Mouse (Mus musculus): ENCODE measurements around the gene Ghdc. TPM values are rescaled to one million over a fixed set of nuclear protein-coding genes. Genes with fewer than 3 reads are reported as not detected.

Gene Ghdc
- 2.6 and 2.8 TPM in 2 replicates for polyA plus RNA-seq (2014; fragmentation: Nextera tagmentation; extraction: Ambion mirVana)

- Histone ChIP-seq H3K4me2 (ENCODE audit: low read depth, severe bottlenecking) (peak within 1 kb of the TSS; percentile 62), H3K27ac (replicated peaks; ENCODE audit: low read depth, low read length) (no peak within 1 kb of the TSS), H3K4me1 (ENCODE audit: control insufficient read depth, insufficient read depth, low read length) (peaks cover 2% of the 10 kb centered on the region; the same call in 1 of the 2 replicates), H3K27me3 (ENCODE audit: control insufficient read depth, insufficient read depth, low read length) (no peaks in the 10 kb centered on the region), H3K36me3 (ENCODE audit: control insufficient read depth, insufficient read depth, low read length) (no peaks in the 10 kb centered on the region), H3K9me3 (ENCODE audit: control insufficient read depth, low read length) (no peaks in the 10 kb centered on the region), H3K4me3 (ENCODE audit: low read depth, low read length) (peak within 1 kb of the TSS; percentile 53), H3K9ac (ENCODE audit: low read length) (peak within 1 kb of the TSS; percentile 61)
- peak; percentile 78 for DNase-seq (ENCODE audit: low spot score)
- ATAC-seq (ENCODE audit: insufficient number of reproducible peaks, low FRiP score, low TSS enrichment, low read depth), result 0 out of 2 replicates have a peak, but pooled peaks have one; percentile 31
- WGBS, result 18% methylated on average over 17 of the region's 17 CpGs
These were observed at the start of gene Ghdc for GRCm38 (mm10) chr11:100770646-100771408. Gene Ghdc (minus strand): TSS chr11:100770957.

- Histone ChIP-seq H3K4me1 (ENCODE audit: control insufficient read depth, insufficient read depth, low read length) (peaks cover 15% of the 10 kb centered on the region), H3K9me3 (ENCODE audit: control insufficient read depth, low read length) (no peaks in the 10 kb centered on the region), H3K27me3 (ENCODE audit: control insufficient read depth, insufficient read depth, low read length) (no peaks in the 10 kb centered on the region), H3K9ac (ENCODE audit: low read length) (no peak overlapping the region), H3K36me3 (ENCODE audit: control insufficient read depth, insufficient read depth, low read length) (no peaks in the 10 kb centered on the region), H3K4me2 (ENCODE audit: low read depth, severe bottlenecking) (no peak overlapping the region), H3K4me3 (ENCODE audit: low read depth, low read length) (no peak overlapping the region), H3K27ac (replicated peaks; ENCODE audit: low read depth, low read length) (no peak overlapping the region)
- DNase-seq (ENCODE audit: low spot score), result peak; percentile 61
- ATAC-seq (ENCODE audit: insufficient number of reproducible peaks, low FRiP score, low TSS enrichment, low read depth), result no peak
- WGBS, result 28% methylated on average over 8 of the region's 8 CpGs
These were observed 49.3 kb upstream of the Ghdc start for GRCm38 (mm10) chr11:100820047-100820446.

GRCm38 (mm10) chr11:100819626-100820025 is 48.9 kb upstream of the Ghdc start:
- Histone ChIP-seq H3K4me3 (ENCODE audit: low read depth, low read length) (no peak overlapping the region), H3K4me2 (ENCODE audit: low read depth, severe bottlenecking) (no peak overlapping the region), H3K27me3 (ENCODE audit: control insufficient read depth, insufficient read depth, low read length) (no peaks in the 10 kb centered on the region), H3K9me3 (ENCODE audit: control insufficient read depth, low read length) (no peaks in the 10 kb centered on the region), H3K9ac (ENCODE audit: low read length) (no peak overlapping the region), H3K36me3 (ENCODE audit: control insufficient read depth, insufficient read depth, low read length) (no peaks in the 10 kb centered on the region), H3K27ac (replicated peaks; ENCODE audit: low read depth, low read length) (no peak overlapping the region), H3K4me1 (ENCODE audit: control insufficient read depth, insufficient read depth, low read length) (peaks cover 15% of the 10 kb centered on the region)
- ATAC-seq (ENCODE audit: insufficient number of reproducible peaks, low FRiP score, low TSS enrichment, low read depth) (no peak), DNase-seq (ENCODE audit: low spot score) (peak; percentile 48)
- WGBS, result 55% methylated on average over 16 of the region's 16 CpGs

GRCm38 (mm10) chr11:100819048-100819447 is 48.3 kb upstream of the Ghdc start:
- no peak overlapping the region for H3K4me2 ChIP-seq (ENCODE audit: low read depth, severe bottlenecking)
- 47% methylated on average over 8 of the region's 8 CpGs for WGBS
- ATAC-seq (ENCODE audit: insufficient number of reproducible peaks, low FRiP score, low TSS enrichment, low read depth), result no peak
- H3K36me3 ChIP-seq (ENCODE audit: control insufficient read depth, insufficient read depth, low read length), result no peaks in the 10 kb centered on the region
- peaks cover 18% of the 10 kb centered on the region for H3K4me1 ChIP-seq (ENCODE audit: control insufficient read depth, insufficient read depth, low read length)
- H3K27me3 ChIP-seq (ENCODE audit: control insufficient read depth, insufficient read depth, low read length), result no peaks in the 10 kb centered on the region
- H3K4me3 ChIP-seq (ENCODE audit: low read depth, low read length), result no peak overlapping the region
- no peak overlapping the region for H3K27ac ChIP-seq (replicated peaks; ENCODE audit: low read depth, low read length)
- DNase-seq (ENCODE audit: low spot score), result no peak
- H3K9ac ChIP-seq (ENCODE audit: low read length), result no peak overlapping the region
- H3K9me3 ChIP-seq (ENCODE audit: control insufficient read depth, low read length), result no peaks in the 10 kb centered on the region

GRCm38 (mm10) chr11:100818359-100819012 is 47.7 kb upstream of the Ghdc start:
- H3K4me1 ChIP-seq (ENCODE audit: control insufficient read depth, insufficient read depth, low read length), result peaks cover 18% of the 10 kb centered on the region
- no peaks in the 10 kb centered on the region for H3K9me3 ChIP-seq (ENCODE audit: control insufficient read depth, low read length)
- H3K4me3 ChIP-seq (ENCODE audit: low read depth, low read length), result no peak overlapping the region
- H3K36me3 ChIP-seq (ENCODE audit: control insufficient read depth, insufficient read depth, low read length), result no peaks in the 10 kb centered on the region
- 86% methylated on average over 15 of the region's 15 CpGs for WGBS
- DNase-seq (ENCODE audit: low spot score) (no peak), ATAC-seq (ENCODE audit: insufficient number of reproducible peaks, low FRiP score, low TSS enrichment, low read depth) (no peak)
- H3K27me3 ChIP-seq (ENCODE audit: control insufficient read depth, insufficient read depth, low read length), result no peaks in the 10 kb centered on the region
- no peak overlapping the region for H3K9ac ChIP-seq (ENCODE audit: low read length)
- no peak overlapping the region for H3K4me2 ChIP-seq (ENCODE audit: low read depth, severe bottlenecking)
- no peak overlapping the region for H3K27ac ChIP-seq (replicated peaks; ENCODE audit: low read depth, low read length)

- H3K27ac ChIP-seq (replicated peaks; ENCODE audit: low read depth, low read length), result no peak overlapping the region
- no peak overlapping the region for H3K9ac ChIP-seq (ENCODE audit: low read length)
- no peak for ATAC-seq (ENCODE audit: insufficient number of reproducible peaks, low FRiP score, low TSS enrichment, low read depth)
- no peaks in the 10 kb centered on the region for H3K27me3 ChIP-seq (ENCODE audit: control insufficient read depth, insufficient read depth, low read length)
- H3K9me3 ChIP-seq (ENCODE audit: control insufficient read depth, low read length), result no peaks in the 10 kb centered on the region
- peaks cover 18% of the 10 kb centered on the region for H3K4me1 ChIP-seq (ENCODE audit: control insufficient read depth, insufficient read depth, low read length)
- H3K4me3 ChIP-seq (ENCODE audit: low read depth, low read length), result no peak overlapping the region
- DNase-seq (ENCODE audit: low spot score), result no peak
- no peaks in the 10 kb centered on the region for H3K36me3 ChIP-seq (ENCODE audit: control insufficient read depth, insufficient read depth, low read length)
- H3K4me2 ChIP-seq (ENCODE audit: low read depth, severe bottlenecking), result no peak overlapping the region
- WGBS, result 52% methylated on average over 9 of the region's 9 CpGs
These were observed 46.6 kb upstream of the Ghdc start for GRCm38 (mm10) chr11:100817311-100817710.

GRCm38 (mm10) chr11:100816801-100817200 is 46.0 kb upstream of the Ghdc start:
- no peak for ATAC-seq (ENCODE audit: insufficient number of reproducible peaks, low FRiP score, low TSS enrichment, low read depth)
- Histone ChIP-seq H3K4me1 (ENCODE audit: control insufficient read depth, insufficient read depth, low read length) (peaks cover 18% of the 10 kb centered on the region), H3K36me3 (ENCODE audit: control insufficient read depth, insufficient read depth, low read length) (no peaks in the 10 kb centered on the region), H3K27ac (replicated peaks; ENCODE audit: low read depth, low read length) (no peak overlapping the region), H3K27me3 (ENCODE audit: control insufficient read depth, insufficient read depth, low read length) (no peaks in the 10 kb centered on the region), H3K9ac (ENCODE audit: low read length) (no peak overlapping the region), H3K4me2 (ENCODE audit: low read depth, severe bottlenecking) (no peak overlapping the region), H3K9me3 (ENCODE audit: control insufficient read depth, low read length) (no peaks in the 10 kb centered on the region), H3K4me3 (ENCODE audit: low read depth, low read length) (no peak overlapping the region)
- DNase-seq (ENCODE audit: low spot score), result no peak
- 79% methylated on average over 4 of the region's 4 CpGs for WGBS

GRCm38 (mm10) chr11:100816342-100816741 is 45.6 kb upstream of the Ghdc start:
- peaks cover 18% of the 10 kb centered on the region for H3K4me1 ChIP-seq (ENCODE audit: control insufficient read depth, insufficient read depth, low read length)
- no peak overlapping the region for H3K4me2 ChIP-seq (ENCODE audit: low read depth, severe bottlenecking)
- ATAC-seq (ENCODE audit: insufficient number of reproducible peaks, low FRiP score, low TSS enrichment, low read depth), result no peak
- no peak overlapping the region for H3K9ac ChIP-seq (ENCODE audit: low read length)
- no peak for DNase-seq (ENCODE audit: low spot score)
- WGBS, result 77% methylated on average over 3 of the region's 3 CpGs
- no peaks in the 10 kb centered on the region for H3K9me3 ChIP-seq (ENCODE audit: control insufficient read depth, low read length)
- H3K4me3 ChIP-seq (ENCODE audit: low read depth, low read length), result no peak overlapping the region
- H3K27me3 ChIP-seq (ENCODE audit: control insufficient read depth, insufficient read depth, low read length), result no peaks in the 10 kb centered on the region
- H3K36me3 ChIP-seq (ENCODE audit: control insufficient read depth, insufficient read depth, low read length), result no peaks in the 10 kb centered on the region
- H3K27ac ChIP-seq (replicated peaks; ENCODE audit: low read depth, low read length), result no peak overlapping the region
